Mouse (Mus musculus): ENCODE results near the gene Hist1h2af.

DNA sequence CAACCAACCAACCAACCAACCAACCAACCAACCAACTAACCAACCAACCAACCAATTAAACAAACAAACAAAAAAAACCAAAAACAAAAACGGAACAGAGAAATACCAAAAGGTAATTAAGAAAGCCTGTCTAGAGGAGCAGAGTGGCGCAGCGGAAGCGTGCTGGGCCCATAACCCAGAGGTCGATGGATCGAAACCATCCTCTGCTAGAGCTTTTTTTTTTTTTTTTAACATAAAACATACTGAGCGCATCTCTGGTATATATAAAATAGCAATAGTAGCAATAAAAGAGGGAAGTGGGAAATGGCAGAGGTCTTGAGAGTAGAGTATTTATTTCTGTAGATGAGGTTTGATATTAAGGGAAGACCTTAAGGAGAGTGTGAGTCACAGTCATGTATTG lies 33.8 kb upstream of the Hist1h2af start:
- no peak for TF ChIP-seq CTCF (IDR thresholded peaks at IDR 0.05; ENCODE audit: control insufficient read depth, insufficient read depth, insufficient replicate concordance, low read depth, low read length)
- TF ChIP-seq POLR2A (IDR thresholded peaks at IDR 0.05; ENCODE audit: control insufficient read depth, low read depth, low read length), result no peak
